Mouse (Mus musculus) C3H10T1/2 (cell line): ENCODE data around the gene Zc3h12d. TPM values are rescaled to one million over a fixed set of nuclear protein-coding genes. Genes with fewer than 3 reads are reported as not detected.

Experiments used
- polyA plus RNA-seq, 2 experiments: library from polyadenylated mRNA; unstranded; fragments of >200 nt; fragmentation: generic; extraction: Trizol; gene quantifications; one replicate each; pipeline ENCODE4 v1.2.1; 2012; ENCODE audit warnings: missing spikeins in 2 of 2

Gene Zc3h12d
- under 1 TPM; 0.01 to 0.13 TPM for polyA plus RNA-seq

DNA sequence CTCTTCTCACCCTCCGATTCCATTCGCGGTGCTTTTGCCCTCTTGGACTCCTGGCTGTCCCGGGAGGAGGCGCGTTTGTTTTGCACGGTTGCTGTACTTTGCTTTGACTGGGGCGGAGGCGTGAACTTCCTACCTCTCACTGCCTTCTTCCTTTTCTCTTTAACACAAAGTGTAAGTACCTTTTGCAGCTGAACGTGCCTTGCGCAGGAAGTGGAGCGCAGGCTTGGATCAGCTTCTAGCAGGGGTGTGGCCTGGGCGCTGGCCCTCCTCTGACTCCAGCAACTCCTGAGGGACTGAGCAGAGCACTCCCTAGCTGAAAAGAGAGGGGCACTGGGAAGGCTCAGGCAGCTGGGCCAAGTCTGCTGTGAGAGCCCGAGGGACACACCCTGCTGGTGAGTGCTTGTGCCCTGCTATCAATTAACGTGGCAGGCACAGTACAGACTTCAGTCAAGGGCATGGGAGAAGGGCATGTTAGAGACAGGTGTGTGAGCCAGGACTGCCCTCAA, at the start of gene Zc3h12d:
Gene Zc3h12d, plus strand, starts transcription at position 300 of the 506 bp plus-strand sequence.

GRCm38 (mm10) chr10:7792751-7793385, 39.4 kb upstream of the Zc3h12d start, which contains the start of the genes Ginm1 and Ppil4:
Gene Ginm1 (minus strand): TSS chr10:7792824.
Gene Ppil4 (plus strand): TSS chr10:7792891.

Other genes with a start within 250 kb of the Zc3h12d start
- 1 to 10 TPM in 1 of 2 experiments, under 1 TPM in 1; 0.75 to 6.1 TPM for gene Lrp11, start 242.7 kb upstream of the Zc3h12d start, polyA plus RNA-seq
- gene Nup43, start 165.0 kb upstream of the Zc3h12d start, polyA plus RNA-seq = 10 to 100 TPM in 1 of 2 experiments, 1 to 10 TPM in 1; 9.6 to 16.3 TPM
- gene Pcmt1, start 151.3 kb upstream of the Zc3h12d start, polyA plus RNA-seq = 10 to 100 TPM; 22.8 to 60.3 TPM
- gene Lats1, start 151.3 kb upstream of the Zc3h12d start, polyA plus RNA-seq = 1 to 10 TPM in 1 of 2 experiments, under 1 TPM in 1; 0.54 to 4.5 TPM
- gene Katna1, start 106.5 kb upstream of the Zc3h12d start, polyA plus RNA-seq = 10 to 100 TPM in 1 of 2 experiments, 1 to 10 TPM in 1; 9.9 to 19.3 TPM
- 10 to 100 TPM in 1 of 2 experiments, 1 to 10 TPM in 1; 3.9 to 19.6 TPM for gene Ginm1, start 39.6 kb upstream of the Zc3h12d start, polyA plus RNA-seq
- 1 to 10 TPM in 1 of 2 experiments, under 1 TPM in 1; 0.62 to 4.7 TPM for gene Ppil4, start 39.6 kb upstream of the Zc3h12d start, polyA plus RNA-seq
- gene Tab2, start 123.8 kb downstream of the Zc3h12d start, polyA plus RNA-seq = 10 to 100 TPM in 1 of 2 experiments, 1 to 10 TPM in 1; 2.0 to 22.1 TPM